Mouse (Mus musculus): ENCODE measurements at regions not wholly inside any gene's neighbourhood (a gene's known extent, or its start where the extent isn't known, plus 50 kb on each side); places are given as distances from the start of the nearest gene placed in this dataset.

- no peak for TF ChIP-seq ZNF384 (IDR thresholded peaks at IDR 0.05; ENCODE audit: low read depth, low read length)
- no peak for TF ChIP-seq HCFC1 (IDR thresholded peaks at IDR 0.05; ENCODE audit: borderline replicate concordance, insufficient read depth, low read length)
- TF ChIP-seq CHD2 (IDR thresholded peaks at IDR 0.05; ENCODE audit: low read depth, low read length), result no peak
- TF ChIP-seq MAFK (IDR thresholded peaks at IDR 0.05; ENCODE audit: insufficient read depth, low read depth, low read length), result no peak
- no peak for TF ChIP-seq ZC3H11A (IDR thresholded peaks at IDR 0.05; ENCODE audit: borderline replicate concordance, low read depth, low read length)
Measured at GRCm38 (mm10) chr15:36716686-36717038, 290.9 kb downstream of the Zfp706 start.

Measured in ES-E14 (cell line).